Mouse (Mus musculus): Measurements from ENCODE around the gene Tmem203.

The Tmem203 gene

DNA sequence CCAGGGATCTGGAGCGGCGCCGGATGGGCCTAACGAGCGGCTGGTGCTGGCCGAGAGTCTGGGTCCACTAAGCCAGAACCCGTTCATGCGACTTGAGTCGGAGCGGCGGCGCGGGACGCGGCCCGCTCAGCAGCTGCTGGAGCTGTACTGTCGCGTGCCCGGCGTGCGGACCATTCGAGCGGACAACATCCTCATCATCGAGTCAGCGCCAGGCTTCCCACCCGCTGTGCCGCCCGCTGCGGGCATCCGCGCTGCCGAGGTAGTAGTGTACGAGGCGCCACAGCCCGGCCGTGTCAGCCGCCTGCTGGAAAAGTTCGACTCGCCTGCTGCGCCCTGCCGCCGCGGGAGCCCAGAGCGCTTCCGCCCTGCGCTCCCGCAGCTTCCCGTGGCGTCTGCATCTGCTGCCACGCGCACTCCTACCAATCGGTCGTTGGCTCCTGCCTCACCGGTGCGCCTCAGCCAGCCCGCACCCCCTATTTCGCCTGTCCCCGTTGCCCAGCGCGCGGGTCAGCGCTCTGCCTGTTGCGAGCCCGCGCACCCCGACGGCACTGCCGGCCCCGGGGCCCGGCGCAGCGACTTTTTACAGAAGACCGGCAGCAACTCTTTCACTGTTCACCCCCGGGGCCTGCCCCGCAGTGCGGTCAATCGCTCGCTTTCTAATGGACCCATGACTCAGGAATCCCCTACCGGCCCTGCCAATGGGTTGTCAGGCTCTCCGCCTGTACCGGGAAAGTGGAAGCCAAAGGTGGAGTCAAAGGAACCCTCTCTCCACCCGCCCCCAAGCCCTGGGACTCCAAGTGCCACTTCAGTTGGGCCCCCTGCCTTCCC is 7.8 kb downstream of the Tmem203 start:
- in situ Hi-C loops (cut with MboI, MseI) = no loop called here

DNA sequence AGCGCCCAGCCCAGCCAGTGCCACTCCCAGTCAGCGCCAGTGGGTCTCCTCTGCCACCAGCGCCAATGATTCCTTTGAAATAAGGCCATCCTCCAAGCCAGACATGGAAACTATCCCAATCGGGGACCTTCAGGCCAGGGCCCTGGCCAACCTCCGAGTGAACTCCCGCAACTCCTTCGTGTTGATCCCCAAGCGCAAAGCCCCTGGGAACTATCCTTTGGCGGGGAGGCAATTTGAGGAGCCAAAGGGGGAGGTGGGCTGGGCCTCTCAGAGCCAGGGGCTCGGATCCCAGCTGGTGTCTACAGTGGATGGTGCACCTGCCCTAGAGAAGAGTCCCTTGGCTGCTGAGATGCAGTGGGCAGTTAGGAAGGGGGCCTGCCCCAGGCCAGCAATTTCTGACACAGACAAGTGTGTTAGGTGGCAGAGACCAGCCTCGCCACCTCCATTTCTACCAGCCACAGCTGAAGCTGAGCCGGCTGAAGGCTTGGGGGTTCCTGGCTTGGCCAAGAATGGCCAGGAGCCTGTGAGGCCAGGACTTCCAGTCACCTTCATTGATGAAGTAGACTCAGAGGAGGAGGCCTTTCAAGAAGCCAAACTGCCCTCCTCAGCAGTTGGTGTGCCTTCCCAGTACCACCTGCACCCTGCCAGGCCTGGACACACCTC is 8.5 kb downstream of the Tmem203 start:
- in situ Hi-C loops (cut with MboI, MseI) = no loop called here

DNA sequence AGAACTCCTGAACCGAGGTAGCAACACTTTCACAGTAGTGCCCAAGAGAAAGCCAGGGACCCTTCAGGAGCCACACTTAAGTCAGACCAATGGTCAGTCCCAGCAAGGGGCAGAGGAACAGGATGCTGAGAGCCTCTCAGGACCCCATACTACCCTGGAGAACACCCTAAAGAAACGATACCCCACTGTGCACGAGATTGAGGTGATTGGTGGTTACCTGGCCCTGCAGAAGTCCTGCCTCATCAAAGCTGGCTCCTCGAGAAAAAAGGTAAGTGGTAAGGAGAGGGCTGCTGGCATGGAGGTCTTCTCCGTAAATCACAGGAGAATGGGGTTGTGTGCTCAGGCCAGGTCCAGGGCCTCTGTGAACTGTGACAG is 9.0 kb downstream of the Tmem203 start:
- in situ Hi-C loops (cut with MboI, MseI) = no loop called here

DNA sequence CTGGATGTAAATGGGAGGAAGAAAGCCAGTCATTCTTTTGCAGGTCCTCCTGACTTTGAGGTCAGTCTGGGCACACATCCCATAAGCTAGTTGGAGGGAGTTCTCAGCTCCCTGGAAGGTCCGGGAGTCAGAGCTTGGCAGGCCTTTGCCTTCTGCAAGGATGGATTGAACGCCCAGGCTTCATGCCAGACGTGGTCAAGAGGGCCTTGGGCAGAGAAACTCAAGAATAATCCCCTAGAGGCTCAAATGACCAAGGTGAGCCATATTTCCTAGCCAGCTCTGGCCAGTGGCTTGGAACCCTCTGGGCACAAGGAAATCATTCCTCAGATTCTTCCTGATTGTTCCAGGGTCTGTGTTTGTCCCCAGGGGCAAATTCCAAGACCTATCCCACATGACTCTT is 9.6 kb downstream of the Tmem203 start:
- in situ Hi-C loops (cut with MboI, MseI) = no loop called here

DNA sequence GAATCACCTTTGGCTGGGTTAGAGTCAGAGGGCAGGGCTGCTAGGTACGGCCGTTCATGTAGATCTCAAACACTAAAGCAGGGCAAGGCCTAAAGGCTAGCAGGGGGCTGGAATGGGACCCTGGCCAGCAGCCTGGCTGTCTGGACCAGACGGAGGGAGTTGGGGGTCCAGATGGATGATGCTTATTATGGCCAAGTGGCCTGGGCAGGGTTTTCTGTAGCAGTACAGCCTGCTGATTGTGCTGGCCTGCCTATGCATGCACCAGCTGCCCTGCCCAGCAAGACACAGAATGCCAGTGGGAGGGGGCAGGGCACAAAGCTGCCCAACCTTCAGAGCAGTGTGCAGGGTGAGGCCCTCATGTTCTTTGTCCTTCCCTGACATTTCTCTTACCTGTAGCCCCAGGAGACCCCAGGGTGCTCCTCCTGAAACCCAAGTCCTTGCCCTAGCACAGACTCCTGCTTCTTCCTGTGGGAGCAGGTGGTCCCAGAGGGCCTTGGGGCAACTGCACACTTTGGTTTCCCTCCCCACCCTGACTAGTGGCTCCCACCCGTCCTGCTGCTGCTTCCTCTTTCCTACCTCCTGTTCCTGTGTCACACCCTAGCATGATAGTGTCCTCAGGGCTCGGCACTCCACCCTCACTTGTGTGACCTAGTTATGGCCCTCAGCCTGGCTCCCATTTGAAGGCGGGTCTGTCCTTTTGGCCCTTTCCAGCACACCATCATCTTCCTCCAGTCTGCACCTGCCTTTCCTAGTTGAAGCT is 10.8 kb downstream of the Tmem203 start:
- in situ Hi-C loops (cut with MboI, MseI) = no loop called here

DNA sequence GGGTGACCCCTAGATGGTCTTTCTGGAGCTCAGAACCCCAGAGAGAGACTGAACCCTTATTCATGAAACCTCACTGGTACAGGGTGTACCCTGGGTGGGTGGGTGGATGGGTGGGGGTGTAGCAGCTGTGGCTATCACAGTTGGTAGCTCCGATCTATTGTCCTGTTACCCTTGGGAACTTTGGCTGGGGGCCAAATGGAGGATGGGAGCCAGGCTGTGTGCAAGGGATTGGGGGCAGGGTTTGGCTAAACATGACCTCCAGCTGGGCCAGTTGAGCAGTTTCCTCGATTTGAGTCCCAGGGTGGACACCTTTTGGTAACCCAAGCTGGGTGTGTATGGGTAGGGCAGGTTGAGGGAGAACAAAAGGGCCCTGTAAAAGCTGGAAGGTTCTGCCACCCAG is 11.5 kb downstream of the Tmem203 start:
- in situ Hi-C loops (cut with MboI, MseI) = no loop called here

DNA sequence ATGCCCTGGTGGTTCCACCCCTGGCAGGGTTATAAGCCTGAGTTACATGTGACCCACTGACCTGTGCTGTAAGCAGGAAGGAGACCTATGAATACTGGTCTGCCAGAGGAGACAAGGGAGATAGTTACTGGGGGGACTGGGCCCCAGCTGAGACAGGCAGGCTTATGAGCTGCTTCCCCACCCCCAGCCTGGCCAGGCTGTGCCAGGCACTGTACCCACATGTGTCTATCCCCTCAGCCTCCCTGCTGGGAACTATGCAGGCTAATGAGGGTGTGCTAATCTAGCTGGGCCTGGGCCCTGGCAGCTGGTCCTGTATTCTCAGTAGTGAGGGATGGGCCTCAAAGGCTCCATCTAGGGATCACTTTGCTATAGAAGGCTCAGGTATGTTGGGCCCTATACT is 12.0 kb downstream of the Tmem203 start:
- in situ Hi-C loops (cut with MboI, MseI) = no loop called here

DNA sequence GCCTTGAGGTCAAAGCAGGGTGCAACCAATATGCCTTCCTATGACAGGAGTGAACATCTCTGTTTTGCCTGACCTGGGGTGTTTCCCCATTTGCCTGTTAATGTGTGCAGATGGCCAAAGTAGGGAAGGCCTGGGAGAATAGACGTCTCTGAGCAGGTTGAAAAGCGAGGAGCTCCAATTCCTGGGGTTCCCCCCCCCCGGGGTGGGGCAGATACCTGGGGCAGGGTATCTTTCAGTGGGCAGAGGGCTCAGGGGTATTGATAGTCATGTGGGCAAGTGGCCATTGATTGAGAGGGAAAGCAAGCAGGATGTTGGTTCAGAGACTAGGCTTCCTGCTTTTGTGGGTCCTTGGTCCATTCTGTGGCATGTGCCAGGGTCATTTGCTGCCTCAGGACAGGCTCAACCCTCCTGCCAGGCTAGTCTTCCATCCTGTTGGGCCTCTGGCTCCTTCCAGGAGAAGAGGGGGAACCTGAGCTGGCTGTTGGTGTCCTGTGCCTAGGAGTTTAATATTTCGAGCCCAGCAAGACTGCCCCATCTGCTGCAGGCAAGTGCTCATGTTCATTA is 12.6 kb downstream of the Tmem203 start:
- in situ Hi-C loops (cut with MboI, MseI) = no loop called here

DNA sequence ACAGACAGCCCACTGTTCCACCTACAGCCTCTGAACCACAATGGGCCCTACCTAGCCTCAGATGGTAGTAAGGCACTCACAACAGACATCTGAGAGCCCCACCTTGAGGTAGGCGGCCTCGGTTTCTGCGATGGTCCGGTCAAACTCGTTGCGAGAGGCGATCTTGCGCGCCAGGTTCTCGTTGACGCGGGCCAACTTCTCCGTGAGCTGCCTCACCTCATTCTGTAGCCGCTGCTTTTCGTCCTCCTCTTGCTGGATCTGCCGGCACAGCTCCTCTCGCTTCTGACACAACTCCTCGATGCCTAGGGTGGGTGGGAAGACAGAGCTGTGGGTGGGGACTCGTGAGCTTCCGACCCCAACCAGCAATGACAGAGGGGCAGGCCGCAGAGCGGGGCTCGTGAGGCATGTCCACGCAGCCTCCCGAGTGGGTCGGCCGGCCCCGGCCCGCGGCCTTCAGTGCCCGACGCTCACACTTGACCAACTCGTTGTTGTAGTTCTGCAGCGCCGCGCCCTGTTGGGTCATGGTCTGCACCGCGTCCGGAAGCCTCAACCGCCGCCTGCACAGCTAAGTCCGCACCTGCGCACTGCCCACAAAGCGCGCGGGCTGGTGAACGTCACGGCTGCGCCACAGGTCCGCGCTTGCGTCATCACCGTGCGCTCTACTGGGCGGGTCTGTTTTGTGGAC is 16.7 kb downstream of the Tmem203 start, which contains the start of the genes Ssna1 and Anapc2:
Gene Ssna1 (minus strand): TSS at position 612 of the 685 bp plus-strand sequence.
Gene Anapc2 (plus strand): TSS at position 652 of the 685 bp plus-strand sequence.
- in situ Hi-C loops (cut with MboI, MseI) = no loop called here

DNA sequence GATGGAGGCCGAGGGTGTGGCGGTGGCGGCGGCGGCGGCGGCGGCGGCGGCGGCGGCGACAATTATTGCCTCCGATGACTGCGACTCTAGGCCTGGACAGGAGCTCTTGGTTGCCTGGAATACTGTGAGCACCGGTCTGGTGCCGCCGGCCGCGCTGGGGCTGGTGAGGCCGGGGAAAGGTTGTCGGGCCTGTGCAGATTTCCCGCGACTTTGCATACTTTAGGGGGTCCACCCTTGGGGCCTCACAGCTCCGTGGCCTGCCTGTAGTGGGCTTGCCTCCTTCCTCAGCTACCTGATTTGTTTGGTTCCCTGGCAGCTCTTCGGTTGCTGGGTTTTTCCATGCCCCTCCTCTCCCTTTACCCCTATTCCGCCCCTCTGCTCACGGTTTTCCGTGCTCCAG is 17.3 kb downstream of the Tmem203 start:
- in situ Hi-C loops (cut with MboI, MseI) = no loop called here

DNA sequence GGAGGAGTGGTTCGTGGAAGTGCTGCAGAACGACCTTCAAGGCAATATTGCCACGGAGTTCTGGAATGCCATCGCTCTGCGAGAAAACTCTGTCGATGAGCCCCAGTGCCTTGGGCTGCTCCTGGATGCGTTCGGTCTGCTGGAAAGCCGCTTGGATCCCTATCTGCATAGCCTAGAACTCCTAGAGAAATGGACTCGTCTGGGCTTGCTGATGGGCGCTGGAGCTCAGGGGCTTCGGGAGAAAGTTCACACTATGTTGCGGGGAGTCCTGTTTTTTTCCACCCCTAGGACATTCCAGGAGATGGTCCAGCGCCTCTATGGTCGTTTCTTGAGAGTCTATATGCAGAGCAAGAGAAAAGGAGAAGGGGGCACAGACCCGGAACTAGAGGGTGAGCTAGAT is 17.8 kb downstream of the Tmem203 start:
- in situ Hi-C loops (cut with MboI, MseI) = no loop called here

DNA sequence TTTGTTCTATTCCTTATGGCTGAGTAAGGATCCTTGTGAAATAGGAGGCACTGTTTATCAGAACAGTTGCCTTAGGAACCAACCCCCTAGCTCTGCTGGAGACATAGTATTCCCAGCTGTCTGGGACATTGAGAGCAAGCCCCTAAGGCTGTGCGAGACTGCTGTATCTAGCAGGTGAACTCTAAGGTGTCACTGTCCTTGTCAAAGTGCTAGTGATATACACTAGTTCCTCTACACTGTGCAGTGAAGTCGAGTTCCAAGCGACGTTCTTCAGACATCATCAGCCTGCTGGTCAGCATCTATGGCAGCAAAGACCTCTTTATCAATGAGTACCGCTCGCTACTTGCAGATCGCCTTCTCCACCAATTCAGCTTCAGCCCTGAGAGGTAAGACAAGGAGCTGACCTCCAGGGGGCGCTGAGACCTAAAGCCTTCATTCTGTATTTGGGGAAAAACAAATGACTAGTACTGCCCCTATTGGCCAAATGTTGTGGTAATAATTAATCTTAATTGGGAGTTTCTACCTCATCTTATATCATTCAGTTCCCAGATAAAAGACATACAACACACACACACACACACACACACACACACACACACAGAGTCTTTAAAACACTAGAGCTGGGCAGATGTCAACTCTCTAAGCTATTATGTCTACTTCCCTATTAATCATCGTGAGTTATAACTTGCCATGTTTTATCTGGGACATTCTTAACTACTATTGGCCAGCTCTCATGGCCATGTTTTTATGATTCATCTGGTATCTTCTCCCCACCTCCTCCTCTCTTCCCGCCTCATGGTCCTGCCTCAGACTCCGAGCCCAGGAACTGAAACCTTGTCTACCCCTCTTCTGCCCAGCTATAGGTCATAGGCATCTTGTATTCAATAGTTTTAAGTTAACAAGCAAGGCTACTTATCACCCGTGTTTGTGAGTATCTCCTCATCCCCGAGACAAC is 24.0 kb downstream of the Tmem203 start:
- in situ Hi-C loops (cut with MboI, MseI) = no loop called here

DNA sequence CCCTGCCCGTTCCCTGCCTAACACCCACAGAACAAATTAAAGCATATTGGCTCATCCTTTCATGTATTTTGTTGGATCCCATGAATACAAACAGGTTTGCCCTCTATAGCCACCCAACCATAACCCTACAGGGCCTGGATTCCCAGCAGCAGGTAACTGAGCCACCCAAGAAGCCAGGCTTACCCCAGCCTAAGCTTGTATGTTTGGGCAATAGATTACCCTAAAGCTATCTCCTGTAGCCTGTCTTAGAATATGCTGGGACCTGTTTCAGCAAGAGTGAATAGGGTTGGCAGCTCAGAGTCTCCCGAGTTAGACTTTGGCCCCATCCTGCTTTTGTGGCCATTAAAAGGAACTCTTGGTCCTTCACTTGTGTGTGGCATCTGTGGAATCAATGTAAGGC is 30.3 kb downstream of the Tmem203 start:
- in situ Hi-C loops (cut with MboI, MseI) = no loop called here

DNA sequence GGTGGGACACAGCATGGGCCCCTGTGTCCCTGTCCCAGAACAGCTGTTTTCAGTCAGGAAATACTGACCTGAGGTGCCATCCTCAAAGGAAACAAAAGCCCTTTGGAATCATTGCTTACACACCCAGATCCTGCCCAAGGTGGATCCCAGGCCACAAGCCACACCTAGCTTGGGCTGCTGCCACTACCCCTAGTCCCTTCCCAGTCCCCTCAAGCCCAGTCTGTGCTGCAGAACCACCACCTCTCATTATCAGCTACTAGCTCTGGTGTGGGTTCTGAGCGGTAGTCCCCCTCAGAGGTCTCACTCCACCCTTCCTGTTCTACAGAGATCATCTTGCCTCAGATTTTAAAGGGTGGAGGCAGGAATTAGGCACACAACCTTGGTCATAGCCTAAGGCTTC is 31.1 kb downstream of the Tmem203 start:
- in situ Hi-C loops (cut with MboI, MseI) = no loop called here

DNA sequence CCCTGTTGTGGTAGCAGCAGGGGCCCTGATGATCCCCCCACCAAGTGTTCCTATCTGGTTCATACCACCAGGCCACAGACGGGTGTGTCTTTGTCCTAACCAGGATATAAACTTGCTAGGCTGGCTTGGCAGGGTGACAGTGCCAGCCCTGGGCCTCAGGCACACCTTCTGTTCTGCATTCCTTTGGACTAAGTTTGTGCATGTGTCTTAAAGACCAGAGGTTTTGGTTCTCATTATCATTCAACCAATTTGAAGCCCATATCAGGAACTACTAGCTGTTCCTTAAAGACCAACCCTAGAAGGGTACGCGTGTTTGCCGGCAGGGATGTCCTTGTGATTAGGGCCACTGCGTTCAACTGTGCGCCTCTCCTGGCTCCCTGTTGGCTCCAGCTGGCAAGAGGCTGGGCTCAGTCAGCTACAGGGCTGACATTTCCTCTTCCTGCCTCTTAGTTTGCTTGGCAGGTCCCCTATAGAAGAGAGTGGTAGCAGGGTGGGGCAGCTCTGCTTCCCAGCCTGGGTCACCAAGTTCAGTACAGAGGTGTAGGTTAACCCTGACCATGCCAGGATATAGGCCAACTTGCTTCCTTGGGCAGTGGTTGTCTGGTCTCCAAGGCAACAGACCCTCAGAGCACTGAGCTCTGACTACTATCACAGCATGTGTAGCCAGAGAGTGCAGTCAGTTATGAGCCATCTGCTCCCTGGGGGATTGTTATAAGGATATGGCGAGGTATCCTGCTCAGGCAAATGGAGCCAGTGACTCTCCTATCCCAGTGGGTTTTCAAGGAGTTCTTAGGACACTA is 31.8 kb downstream of the Tmem203 start:
- in situ Hi-C loops (cut with MboI, MseI) = no loop called here

DNA sequence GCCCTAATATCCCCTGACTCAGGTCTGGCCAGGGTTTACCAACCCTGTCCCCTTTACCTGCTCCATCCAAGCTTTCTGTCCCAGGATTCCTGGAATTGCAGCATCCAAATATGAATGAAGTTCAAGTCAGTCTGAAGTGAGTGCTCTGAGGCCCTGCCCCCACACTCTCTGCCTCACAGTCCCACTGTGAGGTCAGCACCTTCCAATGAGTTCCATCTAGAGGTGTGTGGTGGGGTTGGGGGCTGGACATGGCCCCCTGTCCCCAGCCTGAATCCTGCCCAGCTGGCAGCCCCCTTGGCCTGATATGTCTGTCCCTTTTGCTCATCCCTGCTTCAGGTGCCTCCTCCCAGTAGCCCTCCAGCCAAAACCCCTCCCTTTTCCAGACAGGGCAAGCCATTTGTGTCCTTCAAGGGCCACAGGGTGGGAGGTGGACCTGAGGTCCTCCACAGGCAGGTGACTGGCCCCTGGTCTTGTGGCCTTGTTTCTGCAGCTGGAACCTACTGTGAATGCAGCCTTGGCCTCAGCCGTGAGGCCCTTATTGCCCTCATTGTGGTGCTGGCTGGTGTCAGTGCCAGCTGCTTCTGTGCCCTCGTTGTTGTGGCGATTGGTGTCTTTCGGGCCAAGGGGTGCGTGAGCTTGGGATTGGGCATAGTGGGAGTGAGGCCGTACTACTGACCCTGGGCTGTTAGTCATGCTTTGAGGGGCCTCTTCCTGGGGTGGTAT is 32.8 kb downstream of the Tmem203 start, which contains the start of gene Tmem210:
Gene Tmem210 (plus strand): TSS at position 219 of the 723 bp plus-strand sequence.
- in situ Hi-C loops (cut with MboI, MseI) = no loop called here

DNA sequence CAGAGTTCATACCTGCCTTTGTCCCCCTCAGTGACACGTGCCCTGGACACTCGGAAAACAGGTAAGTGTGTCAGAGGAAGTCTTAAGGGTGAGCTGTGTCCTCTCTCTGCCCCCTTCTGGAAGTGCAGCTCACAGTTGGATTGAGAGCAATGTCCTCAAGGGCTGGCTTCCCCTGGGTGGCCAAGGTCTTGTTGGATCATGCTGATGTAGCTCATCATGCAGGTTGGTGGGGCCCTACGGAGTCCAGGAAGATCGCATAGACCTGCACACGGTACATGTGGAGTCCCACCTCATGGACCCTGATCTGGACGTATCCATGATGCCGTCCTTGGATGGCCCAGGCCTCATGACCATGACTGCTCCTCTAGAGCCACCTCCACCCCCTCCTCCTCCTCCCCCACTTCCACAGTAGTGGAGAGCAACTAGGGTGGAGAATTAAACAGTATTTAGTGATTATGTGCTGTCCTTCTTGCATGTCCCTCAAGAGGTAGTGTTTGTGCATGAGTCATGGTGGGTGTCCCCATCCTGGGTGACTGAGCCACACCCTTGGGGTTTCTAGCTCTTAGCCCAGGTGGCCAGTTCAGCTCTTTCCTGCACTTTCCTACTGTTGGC is 33.6 kb downstream of the Tmem203 start:
- in situ Hi-C loops (cut with MboI, MseI) = no loop called here

DNA sequence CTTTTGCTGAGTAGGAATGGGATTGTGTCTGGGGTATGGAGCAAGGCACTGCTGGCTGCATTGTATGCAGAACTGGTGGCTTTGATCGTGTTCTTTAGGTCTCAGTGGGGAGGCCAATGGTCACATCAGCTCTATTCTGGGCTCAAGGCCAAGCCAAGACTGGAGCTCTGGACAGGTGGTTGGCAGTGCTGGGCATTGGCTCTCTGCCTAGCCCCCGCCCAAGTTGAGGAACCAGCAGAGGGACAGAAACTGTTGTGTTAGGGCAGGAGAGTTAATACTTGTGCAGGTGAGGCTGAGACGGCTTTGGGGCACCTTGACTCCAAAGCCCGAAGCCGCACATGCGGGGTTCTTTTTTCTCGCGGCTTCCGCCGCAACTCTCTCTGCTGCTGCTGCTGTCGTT is 34.4 kb downstream of the Tmem203 start, which contains the start of gene Lrrc26:
Gene Lrrc26 (plus strand): TSS at position 265 of the 400 bp plus-strand sequence.
- in situ Hi-C loops (cut with MboI, MseI) = no loop called here
